15 mouse cellular contexts compared by ENCODE assay signal in genomic region chr11:107393828-107394165, GRCm38 (mm10).
A peak's percentile ranks its signal among the peaks of the same experiment; 100 is the strongest.
DNase-seq lines count a peak whose midpoint lies in the region; ATAC-seq and TF ChIP-seq lines count a peak whose summit lies in the region.
"Had no signal": no experiment of that assay in that cellular context is flagged by ENCODE, and none has a peak within 500 bp of the region (broad histone marks: within the 10 kb centered on the region; RNA-seq: fewer than 3 reads in every experiment).

No protein-coding gene starts in this region.

- H3K27me3 ChIP-seq in MEL (ENCODE audit: control insufficient read depth in 1 of 2, insufficient read depth in 2 of 2, low read length in 2 of 2): no peaks in the 10 kb centered on the region
- no peaks in the 10 kb centered on the region for H3K27me3 ChIP-seq in heart, embryonic 11.5 days (ENCODE audit: control insufficient read depth, insufficient read depth, low read length)
- H3K27me3 ChIP-seq: heart, embryonic 12.5 days had no signal

- TF ChIP-seq EP300 in MEL (IDR thresholded peaks at IDR 0.05; ENCODE audit: low read depth in 1 of 2, low read length in 2 of 2): no peak

- TF ChIP-seq POLR2A in MEL (IDR thresholded peaks at IDR 0.05; ENCODE audit: control insufficient read depth in 1 of 2, insufficient read depth in 1 of 2, low read depth in 1 of 2, low read length in 2 of 2, poor library complexity in 1 of 2): no peak

- peaks cover 2 to 31% of the 10 kb centered on the region in 2 experiments; a peak in 3 of 4 replicates for H3K36me3 ChIP-seq in MEL (ENCODE audit: control insufficient read depth in 1 of 2, insufficient read depth in 2 of 2, low read length in 2 of 2)
- no peaks in the 10 kb centered on the region for H3K36me3 ChIP-seq in heart, embryonic 11.5 days (ENCODE audit: control insufficient read depth, insufficient read depth, low read length)
- H3K36me3 ChIP-seq: heart, embryonic 12.5 days; hindbrain, embryonic 10.5 days had no signal

- H3K79me2 ChIP-seq in MEL (ENCODE audit: control insufficient read depth, insufficient read depth, low read length, poor library complexity): peaks cover 9% of the 10 kb centered on the region; the same call in 1 of the 2 replicates

- WGBS in heart, embryonic 11.5 days (ENCODE audit: insufficient replicate concordance): 83% methylated on average over 12 of the region's 12 CpGs

- TF ChIP-seq RAD21 in MEL (IDR thresholded peaks at IDR 0.05; ENCODE audit: low read depth, low read length): no peak

- no peak for TF ChIP-seq CTCF in MEL (IDR thresholded peaks at IDR 0.05 in 2 of 3, conservative IDR thresholded peaks at IDR 0.05 in 1 of 3; ENCODE audit: control insufficient read depth in 1 of 3, insufficient read depth in 1 of 3, low read depth in 2 of 3, low read length in 3 of 3, poor library complexity in 1 of 3, severe bottlenecking in 1 of 3)

- H3K27ac ChIP-seq in MEL (ENCODE audit: control insufficient read depth, low read depth, low read length): no peak overlapping the region
- H3K27ac ChIP-seq in heart, embryonic 11.5 days (ENCODE audit: low read depth, low read length): no peak overlapping the region
- H3K27ac ChIP-seq: embryonic facial prominence, embryonic 10.5 days; hindbrain, embryonic 10.5 days had no signal

- no peak overlapping the region for H3K9ac ChIP-seq in MEL (ENCODE audit: control insufficient read depth, low read depth, low read length, poor library complexity, severe bottlenecking)
- no peak overlapping the region for H3K9ac ChIP-seq in heart, embryonic 11.5 days (ENCODE audit: low read depth, low read length)
- H3K9ac ChIP-seq: heart, embryonic 12.5 days had no signal

- no peaks in the 10 kb centered on the region for H3K9me3 ChIP-seq in MEL (replicated peaks; ENCODE audit: insufficient read depth, low read length)
- no peaks in the 10 kb centered on the region for H3K9me3 ChIP-seq in heart, embryonic 11.5 days (replicated peaks; ENCODE audit: control insufficient read depth, low read length)
- H3K9me3 ChIP-seq: embryonic facial prominence, embryonic 10.5 days; G1E; heart, embryonic 12.5 days; hindbrain, embryonic 10.5 days had no signal

- 0 out of 2 replicates have a peak, but pooled peaks have one; percentile 37 for ATAC-seq in common myeloid progenitor, adult 5-6 weeks (replicated peaks; ENCODE audit: low read depth, poor library complexity, severe bottlenecking)
- ATAC-seq in megakaryocyte progenitor cell, adult 5-6 weeks (replicated peaks; ENCODE audit: poor library complexity): peak; percentile 16
- ATAC-seq in heart, embryonic 11.5 days (replicated peaks; ENCODE audit: insufficient number of reproducible peaks, low FRiP score, low TSS enrichment): no peak
- ATAC-seq: midbrain, embryonic 16.5 days had no signal

- H3K4me1 ChIP-seq in MEL (ENCODE audit: control insufficient read depth in 1 of 2, insufficient read depth in 2 of 2, low read length in 2 of 2): peaks cover 9 to 38% of the 10 kb centered on the region in 2 experiments
- peaks cover 7% of the 10 kb centered on the region; the same call in 1 of the 2 replicates for H3K4me1 ChIP-seq in heart, embryonic 11.5 days (ENCODE audit: control insufficient read depth, insufficient read depth, low read length)

- DNase-seq in right cerebral cortex, adult 18-20 months: peak; percentile 43
- no peak for DNase-seq in right cerebral cortex, postnatal 25 days
- DNase-seq in MEL (ENCODE audit: low read depth, low spot score): no peak
- no peak for DNase-seq in kidney, postnatal 25 days
- DNase-seq: cerebellum, adult 9-10 months; retina, postnatal 1 day had no signal

- no peak overlapping the region for H3K4me3 ChIP-seq in MEL (ENCODE audit: control insufficient read depth in 1 of 2, insufficient read depth in 1 of 2, low read depth in 2 of 2, low read length in 2 of 2)
- H3K4me3 ChIP-seq in heart, embryonic 11.5 days (ENCODE audit: low read depth, low read length): no peak overlapping the region
- H3K4me3 ChIP-seq: embryonic facial prominence, embryonic 10.5 days; heart, embryonic 12.5 days; hindbrain, embryonic 10.5 days had no signal

- no peak overlapping the region for H3K4me2 ChIP-seq in heart, embryonic 11.5 days
- H3K4me2 ChIP-seq: heart, embryonic 12.5 days; liver, embryonic 11.5 days had no signal

TF ChIP-seq in MEL, 35 proteins besides CTCF, POLR2A, EP300 and RAD21:
- TF ChIP-seq UBTF (IDR thresholded peaks at IDR 0.05; ENCODE audit: borderline replicate concordance, insufficient read depth, low read depth, low read length): 0 out of 2 replicates have a peak, but pooled peaks have one; percentile 8
- TF ChIP-seq ETS1 (IDR thresholded peaks at IDR 0.05; ENCODE audit: low read depth, low read length): no peak
- no peak for TF ChIP-seq MEF2A (IDR thresholded peaks at IDR 0.05; ENCODE audit: extremely low read depth, insufficient replicate concordance, low read depth, low read length, poor library complexity, severe bottlenecking)
- TF ChIP-seq MAZ (IDR thresholded peaks at IDR 0.05; ENCODE audit: low read depth, low read length): no peak
- no peak for TF ChIP-seq MXI1 (IDR thresholded peaks at IDR 0.05; ENCODE audit: low read depth, low read length)
